Mouse (Mus musculus): ENCODE data around the gene Ifitm5.
A peak's percentile ranks its signal among the peaks of the same experiment; 100 is the strongest.

Ifitm5 gene

GRCm38 (mm10) chr7:140962733-140963132 is 12.6 kb upstream of the Ifitm5 start:
- DNase-seq (ENCODE audit: low spot score) = no peak

- no peak for DNase-seq (ENCODE audit: low spot score)
These were observed 11.3 kb upstream of the Ifitm5 start for GRCm38 (mm10) chr7:140961416-140961815.

- DNase-seq (ENCODE audit: low spot score) = no peak
These were observed 9.9 kb upstream of the Ifitm5 start for GRCm38 (mm10) chr7:140960026-140960425.

- peak; percentile 61 for DNase-seq (ENCODE audit: low spot score)
These were observed 9.2 kb upstream of the Ifitm5 start for GRCm38 (mm10) chr7:140959181-140959901.

- no peak for DNase-seq (ENCODE audit: low spot score)
These were observed 6.4 kb upstream of the Ifitm5 start for GRCm38 (mm10) chr7:140956556-140956869.

GRCm38 (mm10) chr7:140955758-140956555 is 5.9 kb upstream of the Ifitm5 start, which contains the start of the genes Gm45717 and Ifitm2:
Gm45717 (minus strand) TSS chr7:140955937.
Ifitm2 (minus strand) TSS chr7:140955987.
- peak; percentile 90 for DNase-seq (ENCODE audit: low spot score)

GRCm38 (mm10) chr7:140955342-140955741 is 5.3 kb upstream of the Ifitm5 start:
- no peak for DNase-seq (ENCODE audit: low spot score)

- no peak for DNase-seq (ENCODE audit: low spot score)
These were observed 4.6 kb upstream of the Ifitm5 start for GRCm38 (mm10) chr7:140954733-140955071.

GRCm38 (mm10) chr7:140953800-140954732 is 4.0 kb upstream of the Ifitm5 start:
- DNase-seq (ENCODE audit: low spot score) = no peak

- DNase-seq (ENCODE audit: low spot score) = no peak
These were observed 3.0 kb upstream of the Ifitm5 start for GRCm38 (mm10) chr7:140953133-140953532.

GRCm38 (mm10) chr7:140952441-140952840 is 2.4 kb upstream of the Ifitm5 start:
- no peak for DNase-seq (ENCODE audit: low spot score)

GRCm38 (mm10) chr7:140951765-140952164 is 1.7 kb upstream of the Ifitm5 start:
- no peak for DNase-seq (ENCODE audit: low spot score)

GRCm38 (mm10) chr7:140951051-140951450 is 960 bp upstream of the Ifitm5 start:
- DNase-seq (ENCODE audit: low spot score) = no peak

GRCm38 (mm10) chr7:140949255-140949654 is 836 bp downstream of the Ifitm5 start:
- DNase-seq (ENCODE audit: low spot score) = no peak

- no peak for DNase-seq (ENCODE audit: low spot score)
These were observed 1.9 kb downstream of the Ifitm5 start for GRCm38 (mm10) chr7:140948161-140948560.

GRCm38 (mm10) chr7:140946980-140947379 is 3.1 kb downstream of the Ifitm5 start:
- DNase-seq (ENCODE audit: low spot score) = no peak

GRCm38 (mm10) chr7:140946311-140946710 is 3.8 kb downstream of the Ifitm5 start:
- no peak for DNase-seq (ENCODE audit: low spot score)

- no peak for DNase-seq (ENCODE audit: low spot score)
These were observed 4.8 kb downstream of the Ifitm5 start for GRCm38 (mm10) chr7:140945247-140945646.

- DNase-seq (ENCODE audit: low spot score) = no peak
These were observed 5.9 kb downstream of the Ifitm5 start for GRCm38 (mm10) chr7:140944236-140944635.

GRCm38 (mm10) chr7:140943356-140943755 is 6.7 kb downstream of the Ifitm5 start:
- DNase-seq (ENCODE audit: low spot score) = no peak

- DNase-seq (ENCODE audit: low spot score) = no peak
These were observed 7.3 kb downstream of the Ifitm5 start for GRCm38 (mm10) chr7:140942811-140943210.

- no peak for DNase-seq (ENCODE audit: low spot score)
These were observed 7.8 kb downstream of the Ifitm5 start for GRCm38 (mm10) chr7:140942341-140942740.

Measured in embryo, embryonic 10 days (tissue).